Mouse (Mus musculus): Measurements from ENCODE around the gene Trmt2a.
"Not testable (repeated sequence)": the region's sequence is repeated elsewhere in the genome, so short reads cannot be mapped to it uniquely, and the experiment has no call there.

The Trmt2a gene

DNA sequence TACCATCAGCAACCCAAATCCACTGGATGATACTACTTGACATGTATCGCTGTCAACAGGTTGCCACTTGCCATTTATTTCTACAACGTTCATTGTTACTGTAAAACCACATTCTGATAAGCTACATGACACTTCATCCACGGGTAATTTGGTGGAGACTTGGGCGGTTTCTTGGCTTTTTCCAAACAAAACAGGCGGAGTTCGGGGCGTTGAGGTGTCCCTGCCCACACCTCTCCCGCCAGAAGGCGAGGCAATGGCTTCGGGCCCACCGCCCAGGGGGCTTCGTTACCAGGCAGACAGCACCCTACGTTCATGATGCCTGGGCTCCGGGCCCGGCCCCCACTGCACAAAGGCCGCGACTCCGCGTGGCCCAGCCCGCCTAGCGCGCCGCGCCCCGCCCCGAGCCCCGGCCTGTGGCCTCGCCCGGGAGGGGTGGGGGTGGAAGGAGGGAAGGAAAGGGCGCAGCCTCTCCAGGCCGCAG lies 40.1 kb downstream of the Trmt2a start:
- no peak for DNase-seq (ENCODE audit: low read depth in 2 of 2, low spot score in 2 of 2)

DNA sequence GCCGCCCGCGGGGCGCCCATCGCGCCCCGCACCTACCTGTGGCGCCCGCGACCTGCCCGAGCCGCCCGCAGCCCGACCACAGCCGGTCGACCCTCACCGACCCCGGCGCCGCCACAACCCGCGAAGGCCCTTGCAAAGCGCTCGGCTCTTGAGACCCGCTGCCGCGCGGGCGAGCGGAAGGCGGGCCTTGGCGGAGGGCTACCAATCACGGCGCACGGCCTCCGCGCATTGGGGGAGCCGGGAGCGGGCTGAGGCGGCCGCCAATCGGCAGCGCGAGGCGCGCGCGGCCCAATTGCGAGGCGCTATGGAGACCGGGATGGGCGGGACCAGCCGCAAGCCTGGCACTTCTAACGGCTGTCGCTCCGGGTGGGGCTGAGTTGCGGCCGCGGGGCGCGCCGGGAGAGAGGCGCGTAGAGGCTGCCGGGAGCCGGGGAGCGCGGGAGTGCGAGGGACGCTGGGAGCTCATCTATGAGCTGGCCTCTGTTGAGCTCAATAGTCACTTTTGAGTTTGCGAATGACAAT lies 40.6 kb downstream of the Trmt2a start, which contains the start of gene Dgcr8:
Gene Dgcr8 (minus strand): TSS at position 180 of the 522 bp plus-strand sequence.
- peak; percentile 95 to 96 for DNase-seq (ENCODE audit: low read depth in 2 of 2, low spot score in 2 of 2)

DNA sequence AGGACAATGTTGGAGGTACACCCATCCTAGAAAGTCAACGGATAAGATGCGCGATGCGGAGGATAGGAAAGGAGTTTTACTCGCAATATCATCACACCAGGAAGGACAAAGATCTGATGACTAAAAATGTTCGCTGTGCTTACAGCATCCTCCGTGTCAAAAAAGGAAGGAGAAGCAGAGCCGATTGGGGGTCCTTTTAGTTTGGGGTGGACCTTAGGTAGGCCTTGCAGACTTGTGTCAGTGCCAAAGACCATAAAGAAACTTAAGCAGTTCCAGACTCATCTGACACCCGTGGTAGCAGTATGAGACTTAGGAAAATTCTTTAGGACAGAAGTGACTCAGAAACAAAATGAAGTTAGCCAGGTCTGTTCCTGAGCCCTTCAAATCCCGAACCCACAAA lies 41.1 kb downstream of the Trmt2a start:
- DNase-seq (ENCODE audit: low read depth in 2 of 2, low spot score in 2 of 2) = not testable (repeated sequence)
